Mouse (Mus musculus) adrenal gland, postnatal 14 days (tissue): ENCODE results near the gene Pglyrp1. TPM values are rescaled to one million over a fixed set of nuclear protein-coding genes. Genes with fewer than 3 reads are reported as not detected.

Experiments
- DNase-seq: peaks from one replicate; pipeline ENCODE4 v3.0.0; 2021; ENCODE audit warnings: mixed read lengths
- total RNA-seq: library from RNA; stranded (reverse); gene quantifications from 2 replicates; pipeline ENCODE4 v1.2.3, GENCODE M21; 2021

Gene Pglyrp1
- total RNA-seq, 1 experiment from 2014 or later: 2.3 TPM

GRCm38 (mm10) chr7:18926911-18927310 is 55.8 kb downstream of the Pglyrp1 start:
- no peak for DNase-seq

DNA sequence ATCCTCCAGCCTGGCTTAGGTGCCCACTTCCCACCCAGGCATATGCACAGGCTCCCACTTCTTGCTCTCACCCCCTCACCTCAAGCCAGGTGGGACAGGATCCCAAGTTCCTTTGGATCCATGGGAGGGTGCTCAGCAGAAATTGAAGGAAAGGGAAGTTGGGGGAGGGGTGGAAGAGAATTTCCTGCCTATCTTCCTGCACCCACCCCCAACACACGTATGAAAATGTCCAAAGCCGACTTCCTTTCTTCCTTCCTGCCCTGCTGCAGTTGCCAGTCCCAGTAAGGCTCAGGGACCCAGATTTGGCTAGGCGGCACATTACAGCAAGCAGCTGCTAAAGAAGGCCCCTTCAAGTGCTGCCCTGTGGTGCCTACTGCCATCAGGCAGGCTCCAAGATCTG is 56.6 kb downstream of the Pglyrp1 start:
- peak; percentile 55 for DNase-seq

Other genes starting within 250 kb of the Pglyrp1 start
- gene Psg21, start 214.6 kb upstream of the Pglyrp1 start, total RNA-seq: not detected in 2 replicates
- gene Psg20, start 185.1 kb upstream of the Pglyrp1 start, total RNA-seq: not detected in 2 replicates
- not detected in 2 replicates for gene Psg22, start 153.2 kb upstream of the Pglyrp1 start, total RNA-seq
- not detected in 2 replicates for gene Psg19, start 72.8 kb upstream of the Pglyrp1 start, total RNA-seq
- not detected in 2 replicates for gene Psg17, start 49.7 kb upstream of the Pglyrp1 start, total RNA-seq
- 5.1 and 6.3 TPM in 2 replicates for gene Mill2, start 31.4 kb upstream of the Pglyrp1 start, total RNA-seq
- gene Ccdc61, start 39.1 kb downstream of the Pglyrp1 start, total RNA-seq: 12.2 and 12.9 TPM in 2 replicates
- gene Nova2, start 54.6 kb downstream of the Pglyrp1 start, total RNA-seq: 7.2 and 8.0 TPM in 2 replicates
- not detected in 2 replicates for gene Nanos2, start 116.1 kb downstream of the Pglyrp1 start, total RNA-seq
- 7.1 and 8.2 TPM in 2 replicates for gene Mypop, start 119.9 kb downstream of the Pglyrp1 start, total RNA-seq
- 35.9 and 38.6 TPM in 2 replicates for gene Irf2bp1, start 132.7 kb downstream of the Pglyrp1 start, total RNA-seq
- gene Foxa3, start 152.2 kb downstream of the Pglyrp1 start, total RNA-seq: 0.34 and 6.8 TPM in 2 replicates
- gene Sympk, start 153.0 kb downstream of the Pglyrp1 start, total RNA-seq: 83.7 and 84.3 TPM in 2 replicates
- not detected in 2 replicates for gene Rsph6a, start 183.4 kb downstream of the Pglyrp1 start, total RNA-seq
- 45.7 and 47.7 TPM in 2 replicates for gene Dmwd, start 204.9 kb downstream of the Pglyrp1 start, total RNA-seq
- 64.2 and 65.6 TPM in 2 replicates for gene Dmpk, start 212.5 kb downstream of the Pglyrp1 start, total RNA-seq
- 13.3 and 15.3 TPM in 2 replicates for gene Six5, start 223.3 kb downstream of the Pglyrp1 start, total RNA-seq
- 0.19 TPM in 1 of 2 replicates, not detected in the other for gene Gm4969, start 247.0 kb downstream of the Pglyrp1 start, total RNA-seq
- gene Fbxo46, start 248.5 kb downstream of the Pglyrp1 start, total RNA-seq: 11.2 and 11.9 TPM in 2 replicates